Mouse (Mus musculus): ENCODE measurements around the gene Sh3gl2.

DNA sequence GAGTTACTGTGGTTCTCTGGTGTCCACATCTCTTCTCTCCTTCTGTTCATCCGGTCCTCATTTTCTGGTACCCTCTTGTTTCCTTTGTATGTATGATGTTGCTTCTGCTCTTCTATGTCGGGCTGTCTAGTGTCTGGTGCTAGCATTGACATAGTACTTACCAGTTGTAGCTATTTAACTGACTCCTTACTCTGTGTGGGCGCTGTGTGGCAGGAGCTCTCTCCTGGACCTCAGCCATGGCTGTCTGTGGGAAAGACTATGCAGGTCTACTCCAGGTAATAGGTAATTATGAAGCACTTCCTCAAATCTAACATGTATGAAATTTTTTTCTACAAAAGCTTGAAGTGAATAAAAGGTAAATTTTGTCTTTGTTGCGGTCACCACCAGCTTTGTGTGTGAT, 169.9 kb downstream of the Sh3gl2 start:
- TF ChIP-seq CTCF (IDR thresholded peaks at IDR 0.05; ENCODE audit: low read depth, low read length) (no peak), POLR2A (IDR thresholded peaks at IDR 0.05; ENCODE audit: insufficient read depth, low read length) (no peak)
